Mouse (Mus musculus): ENCODE measurements around the gene Ppp6r1.
A peak's percentile ranks its signal among the peaks of the same experiment; 100 is the strongest.

Ppp6r1 gene

GRCm38 (mm10) chr7:4657521-4658127 lies 1.2 kb downstream of the Ppp6r1 start:
- DNase-seq, result peak; percentile 23 to 39

- no peak for DNase-seq
These were observed 2.0 kb downstream of the Ppp6r1 start for GRCm38 (mm10) chr7:4656818-4657217.

GRCm38 (mm10) chr7:4655916-4656315 lies 2.9 kb downstream of the Ppp6r1 start:
- DNase-seq, result no peak

- DNase-seq, result no peak
These were observed 3.4 kb downstream of the Ppp6r1 start for GRCm38 (mm10) chr7:4655393-4655792.

DNA sequence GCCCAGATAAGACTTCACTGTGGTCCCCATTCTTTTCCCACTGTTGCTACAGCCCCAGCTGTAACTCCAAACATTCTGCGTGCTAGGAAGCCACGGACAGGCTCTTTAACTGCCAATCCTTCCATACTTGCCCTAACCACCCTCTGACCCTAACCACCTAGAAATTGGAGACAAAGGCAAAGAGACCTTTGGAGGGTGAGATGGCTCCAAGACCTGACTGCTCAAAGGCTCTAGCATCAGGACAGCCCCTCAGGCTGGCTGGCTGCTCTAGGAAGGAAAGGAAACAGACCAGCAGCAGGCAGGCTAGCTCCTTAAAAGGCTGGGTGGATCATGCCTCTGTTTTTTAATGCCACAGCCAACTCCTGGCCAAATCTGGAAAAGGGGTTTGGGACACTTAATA lies 4.6 kb downstream of the Ppp6r1 start:
- no peak for DNase-seq

GRCm38 (mm10) chr7:4653780-4654179 lies 5.0 kb downstream of the Ppp6r1 start:
- peak in 1 of 2 experiments; percentile 63 for DNase-seq

DNA sequence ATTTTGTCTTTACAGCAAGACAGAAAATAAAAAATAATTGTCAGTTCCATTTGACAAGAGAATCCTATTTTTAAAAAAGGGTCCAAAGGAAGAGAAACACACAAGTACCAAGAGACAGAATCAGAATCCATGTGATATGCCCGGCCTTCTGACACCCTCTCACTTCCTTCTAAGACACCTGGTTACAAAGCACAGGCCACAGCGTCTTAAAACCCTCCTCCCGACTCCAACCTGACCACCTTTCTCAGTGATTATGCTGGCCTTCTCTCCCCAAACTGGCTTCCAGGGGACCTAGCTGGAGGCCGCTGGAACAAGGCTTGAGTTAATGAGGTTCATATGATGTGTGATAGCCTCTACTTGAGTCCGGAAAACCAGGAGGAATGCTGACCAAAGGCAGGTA lies 5.5 kb downstream of the Ppp6r1 start:
- no peak for DNase-seq

GRCm38 (mm10) chr7:4652726-4653125 lies 6.1 kb downstream of the Ppp6r1 start:
- no peak for DNase-seq

GRCm38 (mm10) chr7:4651581-4651980 lies 7.2 kb downstream of the Ppp6r1 start:
- no peak for DNase-seq

DNA sequence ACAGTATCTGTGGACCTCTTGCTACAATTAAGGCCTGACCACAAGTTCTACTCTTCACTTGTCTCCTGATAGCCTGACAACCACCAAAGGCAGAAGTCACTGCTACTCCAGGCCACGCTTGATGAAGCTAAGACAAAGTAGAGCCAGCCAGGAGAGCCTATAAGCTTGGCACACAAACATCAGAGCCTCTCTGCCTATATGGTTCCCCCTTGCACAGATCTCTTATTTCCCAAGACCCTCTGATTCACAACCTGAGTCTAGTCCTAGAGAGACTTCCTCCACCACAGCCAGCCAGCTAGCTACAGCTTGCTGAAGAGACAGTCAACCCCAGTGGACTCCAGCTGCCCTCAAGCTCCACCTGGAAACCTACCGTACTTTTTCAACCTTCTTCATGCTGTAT lies 10.8 kb downstream of the Ppp6r1 start:
- no peak for DNase-seq

DNA sequence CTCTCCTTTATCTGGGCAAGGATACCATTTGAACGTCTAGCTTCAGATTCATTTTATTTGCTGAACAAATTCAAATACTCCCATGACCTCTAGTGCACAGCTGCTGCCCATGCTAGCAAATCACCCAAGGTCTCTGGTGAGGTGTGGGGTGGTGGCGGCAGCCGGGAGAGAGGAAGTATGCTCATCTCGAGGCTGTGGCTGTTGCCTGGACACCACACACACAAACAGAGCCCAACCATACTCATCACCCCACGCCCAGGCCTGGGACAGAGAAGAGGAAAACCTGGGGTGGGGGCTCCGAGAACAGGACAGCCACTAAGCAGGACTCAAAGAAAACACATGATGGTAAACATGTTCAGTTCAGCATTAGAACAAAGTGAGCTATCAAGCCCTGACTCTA lies 11.5 kb downstream of the Ppp6r1 start:
- DNase-seq, result peak; percentile 63 to 73

DNA sequence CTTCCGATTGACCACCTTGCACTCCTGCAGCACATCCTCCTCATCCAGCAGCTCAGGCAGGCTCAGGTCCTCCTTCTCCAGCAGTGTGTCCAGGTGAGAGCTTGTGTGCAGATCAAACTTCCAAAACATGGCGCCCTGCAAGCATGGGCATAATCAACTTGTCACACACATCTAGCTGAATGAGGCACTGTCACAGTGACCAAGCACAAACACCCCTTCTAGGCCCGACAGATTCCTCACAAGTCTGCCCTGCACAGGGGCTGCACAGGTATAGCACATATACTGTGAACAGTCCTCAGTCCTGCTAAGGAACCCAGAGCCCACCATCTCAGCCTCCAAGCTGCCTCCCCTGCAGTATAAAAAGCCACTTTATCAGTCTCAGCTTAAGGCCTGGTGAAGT lies 12.0 kb downstream of the Ppp6r1 start:
- no peak for DNase-seq

GRCm38 (mm10) chr7:4643225-4643624 lies 15.6 kb downstream of the Ppp6r1 start:
- DNase-seq, result no peak

GRCm38 (mm10) chr7:4641956-4642355 lies 16.9 kb downstream of the Ppp6r1 start:
- DNase-seq, result no peak

- no peak for DNase-seq
These were observed 17.7 kb downstream of the Ppp6r1 start for GRCm38 (mm10) chr7:4641155-4641554.

DNA sequence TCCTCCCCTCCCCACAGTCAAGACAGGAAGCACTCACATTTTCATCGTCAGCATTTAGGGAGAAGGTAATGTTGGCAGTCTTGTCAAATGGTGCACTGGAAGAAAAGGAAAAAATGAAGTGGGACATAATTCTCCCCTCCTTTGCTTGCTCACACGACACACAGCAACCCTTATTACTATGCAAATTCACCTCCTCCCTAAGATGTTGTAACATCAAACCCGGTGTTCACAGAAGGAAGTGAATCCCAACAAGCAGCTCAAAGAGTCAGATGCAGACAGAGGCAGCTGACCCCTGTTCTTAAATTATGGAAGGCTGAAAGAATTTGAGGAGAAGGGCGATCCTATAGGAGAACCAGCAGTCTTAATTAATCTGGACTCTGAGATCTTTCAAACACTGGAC lies 22.6 kb downstream of the Ppp6r1 start:
- no peak for DNase-seq

DNA sequence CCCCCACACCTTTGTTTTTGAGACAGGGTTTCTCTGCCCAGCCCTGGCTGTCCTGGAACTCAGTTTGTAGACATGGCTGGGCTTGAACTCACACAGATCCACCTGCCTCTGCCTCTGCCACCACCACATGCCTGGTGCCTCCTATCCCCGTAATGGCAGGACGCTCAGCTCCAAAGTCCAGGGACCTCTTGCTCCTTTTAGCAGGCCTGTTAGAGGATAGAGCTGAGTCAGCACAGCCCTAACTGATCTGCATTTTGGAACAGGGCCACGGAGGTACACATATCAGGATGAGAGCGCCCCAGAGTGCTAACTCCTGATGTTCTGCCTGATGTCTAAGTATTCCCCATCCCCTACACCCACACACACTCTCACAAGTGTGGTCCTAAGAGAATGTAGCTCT lies 27.8 kb downstream of the Ppp6r1 start, which contains the start of gene Tmem86b:
Gene Tmem86b, minus strand, starts transcription at position 392 of the 400 bp plus-strand sequence.
- DNase-seq, result no peak

GRCm38 (mm10) chr7:4630198-4630597 lies 28.6 kb downstream of the Ppp6r1 start:
- DNase-seq, result no peak

DNA sequence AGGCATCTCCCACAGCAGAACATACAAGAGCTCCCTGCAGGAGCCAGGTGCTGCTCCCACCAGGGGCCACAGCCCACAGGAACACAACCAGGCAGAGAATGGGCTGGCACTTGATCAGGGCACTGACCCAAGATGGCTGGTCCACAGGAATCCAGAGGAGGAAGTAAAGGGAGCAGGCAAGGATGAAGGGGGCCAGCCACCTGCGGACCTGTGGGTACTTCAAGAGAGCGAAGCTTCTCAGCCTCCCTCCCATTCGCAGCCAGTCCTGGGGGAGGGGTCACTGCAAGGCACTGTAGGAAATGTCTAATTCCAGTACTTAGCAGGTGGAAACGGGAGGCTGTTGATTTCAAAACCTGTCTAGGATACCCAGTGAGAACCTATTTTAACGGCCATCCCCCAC lies 29.2 kb downstream of the Ppp6r1 start:
- DNase-seq, result no peak

DNA sequence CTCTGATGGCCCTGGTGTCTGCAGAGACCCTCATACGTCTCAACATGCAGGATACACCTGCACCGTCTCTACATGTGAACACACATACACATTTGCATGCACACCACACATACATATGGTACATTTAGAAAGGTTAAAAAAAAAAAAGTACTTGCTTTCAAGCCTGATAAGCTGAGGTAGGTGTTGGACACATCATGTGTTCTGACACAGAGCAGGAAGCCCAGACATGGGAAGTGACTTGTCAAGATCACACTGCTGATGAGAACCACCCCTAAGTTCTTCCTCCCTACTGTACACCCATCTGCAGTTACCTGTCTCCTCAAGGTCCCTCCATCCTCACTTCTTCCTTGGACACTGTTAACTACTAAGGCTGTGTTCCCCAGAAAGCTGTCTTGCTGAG lies 32.9 kb downstream of the Ppp6r1 start:
- no peak for DNase-seq

DNA sequence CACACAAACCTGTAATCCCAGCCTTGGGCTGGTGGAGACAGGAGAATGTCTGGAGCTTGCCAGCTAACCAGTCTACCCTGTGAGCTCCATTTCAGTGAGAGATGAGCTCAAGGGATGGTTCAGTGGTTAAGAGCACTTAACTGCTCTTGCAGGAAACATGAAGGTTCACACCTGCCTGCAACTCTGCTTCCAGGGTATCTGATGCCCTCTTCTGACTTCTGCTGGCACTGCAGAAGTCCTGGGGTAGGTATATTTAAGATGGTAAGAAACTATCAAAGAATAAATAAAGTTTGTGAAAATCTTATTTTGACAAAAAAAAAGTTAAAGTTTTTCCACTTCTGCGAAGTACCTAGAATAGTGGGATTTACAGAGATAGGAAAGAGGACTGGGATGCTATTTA lies 34.5 kb downstream of the Ppp6r1 start:
- DNase-seq, result no peak

- DNase-seq, result peak in 1 of 2 experiments; percentile 65
These were observed 35.2 kb downstream of the Ppp6r1 start for GRCm38 (mm10) chr7:4623544-4624189.

GRCm38 (mm10) chr7:4619979-4620378 lies 38.8 kb downstream of the Ppp6r1 start:
- DNase-seq, result peak in 1 of 2 experiments; percentile 56

DNA sequence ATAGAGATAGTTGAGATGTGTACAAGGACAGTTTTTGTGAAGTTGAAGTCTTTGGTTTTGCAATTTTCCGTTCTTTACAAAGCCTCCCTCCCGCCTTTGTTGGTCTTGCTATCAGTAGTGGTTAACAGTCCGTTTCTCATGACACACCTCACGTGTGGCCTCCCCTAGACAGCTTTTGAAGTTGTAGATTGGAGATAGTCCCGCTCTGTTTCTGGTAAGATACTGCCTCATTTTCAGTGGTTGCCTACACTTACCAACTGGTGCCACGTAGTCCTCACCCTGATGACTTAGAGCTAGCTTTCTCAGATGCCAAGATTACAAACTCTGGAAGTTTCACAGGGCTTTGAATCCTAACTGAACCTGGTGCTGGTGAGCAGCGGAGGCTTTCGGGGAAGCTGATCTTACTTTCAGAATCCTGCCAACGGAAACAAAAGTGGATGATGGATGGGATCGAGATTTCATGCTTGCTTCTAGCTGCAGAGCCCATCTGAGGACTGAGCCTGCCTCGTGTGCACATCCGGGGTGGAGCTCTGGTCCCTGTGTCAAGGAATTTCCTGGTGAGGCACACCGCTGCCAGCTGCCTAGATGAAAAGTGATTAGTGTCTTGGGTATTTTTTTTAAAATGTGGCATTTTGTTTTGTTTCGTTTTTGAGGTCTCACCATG lies 44.9 kb downstream of the Ppp6r1 start:
- DNase-seq, result no peak
